Mouse (Mus musculus): ENCODE measurements around the gene Mical2.

- TF ChIP-seq CTCF (IDR thresholded peaks at IDR 0.05; ENCODE audit: low read depth, low read length) (no peak), GATA1 (IDR thresholded peaks at IDR 0.05; ENCODE audit: borderline replicate concordance, low read length) (no peak)
Measured at GRCm38 (mm10) chr7:112200761-112201160, 24.9 kb upstream of the Mical2 start.

All from G1E (cell line).